Mouse (Mus musculus): ENCODE measurements at regions not wholly inside any gene's neighbourhood (a gene's known extent, or its start where the extent isn't known, plus 50 kb on each side); places are given as distances from the start of the nearest gene placed in this dataset.

DNA sequence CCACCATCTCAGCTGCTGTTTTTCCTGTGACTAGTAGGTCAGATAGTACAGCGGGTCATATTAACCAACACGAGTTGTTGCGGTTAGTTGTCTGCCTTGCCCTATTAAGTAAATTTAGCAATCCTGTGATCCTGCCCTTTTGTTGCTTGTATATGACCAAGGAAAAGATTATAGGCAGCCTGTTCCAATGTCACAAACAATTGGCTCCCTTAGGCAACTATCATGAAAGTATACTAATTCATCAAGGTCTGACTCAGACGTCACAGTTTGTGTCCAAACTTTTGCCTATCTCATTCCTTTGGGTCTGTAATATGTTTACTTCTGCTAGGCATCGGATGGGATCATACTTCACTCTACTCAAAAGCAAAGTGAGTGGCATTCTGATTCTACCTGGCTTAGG, 100.4 kb upstream of the Fggy start:
- TF ChIP-seq CTCF (conservative IDR thresholded peaks at IDR 0.05; ENCODE audit: low read length) (no peak), POU5F1 (IDR thresholded peaks at IDR 0.05; ENCODE audit: borderline replicate concordance, low read length) (no peak)

Data from E14TG2a.4 (cell line).